Mouse (Mus musculus): ENCODE data around the gene Nup205.
"Not testable (repeated sequence)": the region's sequence is repeated elsewhere in the genome, so short reads cannot be mapped to it uniquely, and the experiment has no call there.

The Nup205 gene

GRCm38 (mm10) chr6:35176979-35177649 lies at the start of gene Nup205:
Gene Nup205, plus strand, starts transcription at chr6:35177421.
- DNase-seq (ENCODE audit: low spot score) = peak; percentile 85

GRCm38 (mm10) chr6:35132806-35133205 lies 44.4 kb upstream of the Nup205 start:
- peak; percentile 31 for DNase-seq (ENCODE audit: low spot score)

DNA sequence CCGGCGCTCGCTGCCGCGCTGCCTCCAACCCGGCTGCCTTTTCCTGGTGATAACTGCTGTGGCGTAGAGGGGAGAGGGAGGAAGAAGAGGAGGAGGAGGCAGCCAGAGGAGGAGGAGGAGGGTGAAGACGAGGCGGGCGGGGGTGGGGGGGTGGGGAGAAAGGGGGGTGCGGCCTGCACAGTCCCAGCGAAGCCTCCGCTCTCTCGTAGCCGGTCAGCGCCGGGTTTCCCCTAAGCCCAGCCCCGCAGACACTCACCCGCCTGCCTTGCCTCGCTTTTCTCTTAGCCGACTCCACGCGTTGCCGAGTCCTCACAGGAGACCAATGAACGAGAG lies 44.0 kb upstream of the Nup205 start:
- DNase-seq (ENCODE audit: low spot score) = no peak

- peak; percentile 100 for DNase-seq (ENCODE audit: low spot score)
These were observed 43.4 kb upstream of the Nup205 start, which contains the start of gene Cnot4 for GRCm38 (mm10) chr6:35133579-35134488. Gene Cnot4, minus strand, starts transcription at chr6:35133724.

DNA sequence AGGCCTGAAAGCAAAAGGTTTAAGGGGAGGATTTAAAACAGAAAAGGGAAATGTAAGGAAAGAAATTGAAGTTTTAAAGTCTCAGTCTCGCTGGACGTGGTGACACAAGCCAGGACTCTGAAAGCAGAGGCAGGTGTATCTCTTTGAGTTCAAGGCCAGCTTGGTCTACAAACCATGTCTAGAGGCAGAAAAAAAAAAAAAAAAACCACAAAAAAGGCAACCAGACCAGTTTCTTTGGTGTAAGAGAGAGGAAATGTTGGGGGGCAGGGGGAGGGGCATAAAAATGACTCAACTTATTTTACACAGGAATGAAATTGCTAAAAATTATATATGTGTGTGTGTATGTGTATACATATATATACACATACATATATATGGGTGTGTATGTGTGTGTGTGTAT lies 42.4 kb upstream of the Nup205 start:
- DNase-seq (ENCODE audit: low spot score) = no peak

DNA sequence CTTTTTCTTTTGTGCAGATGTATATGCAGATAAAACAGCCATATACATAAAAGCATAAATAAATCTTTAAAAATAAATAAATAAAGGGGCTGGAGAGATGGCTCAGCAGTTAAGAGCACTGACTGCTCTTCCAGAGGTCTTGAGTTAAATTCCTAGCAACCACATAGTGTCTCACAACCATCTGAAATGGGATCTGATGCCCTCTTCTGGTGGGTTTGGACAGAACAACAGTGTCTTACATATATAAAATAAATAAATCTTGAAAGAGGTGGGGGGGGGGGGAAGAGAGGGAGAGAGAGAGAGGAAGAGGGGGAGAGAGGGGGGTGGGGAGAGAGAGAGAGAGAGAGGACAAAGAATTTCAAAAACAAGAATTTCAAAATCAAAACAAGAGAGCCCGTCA lies 36.9 kb upstream of the Nup205 start:
- DNase-seq (ENCODE audit: low spot score) = no peak

DNA sequence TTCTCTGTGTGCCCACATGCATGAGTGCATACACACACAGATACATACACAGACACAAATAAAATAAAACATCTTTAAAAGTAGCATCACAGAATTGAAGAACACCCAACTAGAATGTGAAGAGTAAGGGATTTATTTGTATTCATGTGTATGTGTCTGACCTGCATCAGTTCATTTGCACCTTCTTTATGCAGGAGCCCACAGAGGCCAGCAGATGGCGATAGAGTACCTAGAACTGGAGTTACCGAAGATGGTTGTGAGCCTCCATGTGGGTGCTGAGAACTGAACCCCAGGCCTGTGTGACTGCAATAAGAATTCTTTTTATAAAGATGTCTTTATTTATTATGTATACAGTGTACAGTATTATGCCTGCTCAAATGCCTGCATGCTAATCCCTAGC lies 31.7 kb upstream of the Nup205 start:
- peak; percentile 16 for DNase-seq (ENCODE audit: low spot score)

GRCm38 (mm10) chr6:35147726-35148422 lies 29.3 kb upstream of the Nup205 start:
- no peak for DNase-seq (ENCODE audit: low spot score)

- no peak for DNase-seq (ENCODE audit: low spot score)
These were observed 22.7 kb upstream of the Nup205 start for GRCm38 (mm10) chr6:35154540-35154939.

DNA sequence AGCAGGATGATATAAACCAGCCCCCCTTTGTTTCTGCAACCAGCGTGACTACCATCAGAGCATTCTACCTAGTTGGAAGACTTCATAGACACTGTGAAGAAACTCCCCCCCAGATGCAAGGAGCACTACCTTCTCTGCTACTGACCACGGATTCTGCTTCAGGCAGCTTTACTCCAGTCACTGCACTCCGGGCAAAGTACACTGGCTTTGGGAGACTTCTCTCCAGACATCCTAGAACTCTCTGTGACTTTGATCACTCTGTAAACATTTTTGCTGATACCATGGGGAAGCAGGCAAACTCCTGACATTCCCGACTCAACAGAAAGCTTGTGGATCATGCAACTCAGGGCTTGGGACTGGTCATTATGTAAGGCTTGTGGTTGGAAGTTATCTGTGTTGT lies 8.0 kb upstream of the Nup205 start:
- no peak for DNase-seq (ENCODE audit: low spot score)

DNA sequence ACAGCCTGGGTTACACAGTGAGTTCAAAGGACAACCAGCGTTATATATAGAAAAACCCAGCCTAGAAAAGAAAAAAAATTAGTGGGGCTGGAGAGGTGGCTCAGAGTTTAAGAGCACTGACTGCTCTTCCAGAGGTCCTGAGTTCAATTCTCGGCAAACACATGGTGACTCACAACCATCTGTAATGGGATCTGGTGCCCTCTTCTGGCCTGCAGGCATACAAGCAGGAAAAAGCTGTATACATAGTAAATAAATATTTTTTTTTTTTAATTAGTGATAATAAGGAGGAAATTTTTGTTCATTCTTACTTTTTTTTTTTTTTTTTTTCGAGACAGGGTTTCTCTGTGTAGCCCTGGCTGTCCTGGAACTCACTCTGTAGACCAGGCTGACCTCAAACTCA lies 5.2 kb upstream of the Nup205 start:
- DNase-seq (ENCODE audit: low spot score) = not testable (repeated sequence)

DNA sequence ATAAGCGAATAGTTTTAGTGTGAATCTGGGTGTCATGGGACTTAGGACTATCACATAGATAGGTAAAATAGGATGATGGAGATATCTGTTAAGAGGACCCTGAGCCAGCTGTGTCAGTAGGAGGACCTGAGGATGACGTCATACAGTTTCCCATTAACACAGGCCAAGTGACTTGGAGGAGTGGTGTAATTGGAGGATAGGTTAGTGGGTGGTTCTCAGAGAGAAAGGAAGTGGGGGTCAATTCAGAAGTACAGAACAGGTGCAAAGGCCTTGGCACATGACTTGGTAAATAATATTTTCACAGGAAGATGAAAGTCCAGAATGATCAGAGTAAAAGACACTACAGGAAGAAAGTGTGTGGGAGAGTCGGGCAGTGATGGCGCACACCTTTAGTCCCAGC lies 4.0 kb upstream of the Nup205 start:
- DNase-seq (ENCODE audit: low spot score) = no peak

GRCm38 (mm10) chr6:35177650-35178272 lies 540 bp downstream of the Nup205 start:
- peak; percentile 31 for DNase-seq (ENCODE audit: low spot score)

- not testable (repeated sequence) for DNase-seq (ENCODE audit: low spot score)
These were observed 2.1 kb downstream of the Nup205 start for GRCm38 (mm10) chr6:35179299-35179698.

DNA sequence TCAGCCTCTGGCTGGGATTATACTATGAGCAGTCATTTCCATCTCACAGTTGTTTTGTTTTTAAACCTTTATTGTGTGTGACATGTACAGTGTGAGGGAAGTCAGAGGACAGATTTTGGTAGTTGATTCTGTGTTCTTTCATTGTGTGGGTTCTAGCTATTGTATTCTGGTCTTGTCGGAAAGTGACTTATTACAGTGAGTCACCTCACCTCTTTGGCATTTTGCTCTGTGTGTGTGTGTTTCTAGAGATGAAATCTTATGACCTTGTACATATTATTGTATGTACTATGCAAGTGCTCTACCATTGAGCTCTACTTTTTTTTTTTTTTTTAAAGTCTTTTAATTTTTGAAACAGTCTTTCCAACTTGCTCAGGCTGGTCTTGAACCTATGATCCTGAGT lies 7.6 kb downstream of the Nup205 start:
- DNase-seq (ENCODE audit: low spot score) = no peak

DNA sequence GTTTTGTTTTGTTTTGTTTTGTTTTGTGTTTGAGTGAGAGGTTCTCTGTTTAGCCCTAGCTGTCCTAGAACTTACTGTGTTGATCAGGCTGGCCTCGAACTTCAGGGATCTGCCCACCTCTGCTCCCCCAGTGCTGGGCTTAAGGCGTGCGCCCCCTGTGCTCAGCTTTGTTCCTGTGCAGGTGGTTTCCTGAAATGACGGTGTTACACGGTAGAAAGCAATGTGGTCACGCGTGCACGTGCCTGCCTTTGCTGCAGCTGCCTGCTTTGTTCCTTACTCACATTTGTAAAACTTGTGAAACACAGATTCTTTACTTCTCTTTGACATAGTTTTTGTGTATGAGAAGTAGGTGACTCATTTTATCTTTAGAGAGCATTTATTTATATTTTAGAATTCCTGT lies 14.0 kb downstream of the Nup205 start:
- peak; percentile 45 for DNase-seq (ENCODE audit: low spot score)

DNA sequence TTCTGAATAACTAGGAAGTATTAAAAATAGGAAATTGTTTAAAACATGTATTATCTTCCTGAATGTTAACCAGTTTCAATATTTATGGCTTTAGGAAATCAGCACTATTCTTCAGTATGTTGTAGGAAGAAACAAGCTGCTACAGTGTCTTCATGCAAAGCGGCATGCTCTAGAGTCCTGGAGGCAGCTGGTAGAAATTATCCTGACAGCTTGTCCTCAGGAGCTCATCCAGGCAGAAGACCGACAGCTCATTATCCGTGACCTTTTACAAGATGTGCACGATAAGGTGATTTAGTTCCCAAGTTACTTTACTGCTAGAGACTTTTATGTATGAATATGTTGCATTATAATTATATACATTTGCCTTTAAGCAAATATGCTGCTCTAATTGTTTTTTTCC lies 48.5 kb downstream of the Nup205 start:
- DNase-seq (ENCODE audit: low spot score) = no peak

DNA sequence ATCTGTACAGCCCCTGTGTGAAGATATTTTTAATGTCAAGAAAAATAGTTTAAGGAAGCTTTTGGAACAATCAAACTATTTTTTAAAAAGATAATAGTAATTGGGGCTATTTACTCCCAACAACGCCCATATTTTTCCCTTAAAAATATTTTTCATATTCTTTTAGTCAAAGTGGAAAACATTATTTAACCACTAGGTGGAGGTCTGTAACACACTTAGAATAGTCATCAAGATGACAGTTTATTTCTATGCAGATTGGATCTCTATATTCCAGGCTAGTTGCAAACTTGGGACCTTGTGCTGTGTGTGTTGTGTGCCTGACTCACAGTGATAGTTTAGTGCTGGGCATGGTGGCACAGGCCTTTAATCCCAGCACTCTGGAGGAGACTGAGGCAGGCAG lies 52.2 kb downstream of the Nup205 start:
- no peak for DNase-seq (ENCODE audit: low spot score)

DNA sequence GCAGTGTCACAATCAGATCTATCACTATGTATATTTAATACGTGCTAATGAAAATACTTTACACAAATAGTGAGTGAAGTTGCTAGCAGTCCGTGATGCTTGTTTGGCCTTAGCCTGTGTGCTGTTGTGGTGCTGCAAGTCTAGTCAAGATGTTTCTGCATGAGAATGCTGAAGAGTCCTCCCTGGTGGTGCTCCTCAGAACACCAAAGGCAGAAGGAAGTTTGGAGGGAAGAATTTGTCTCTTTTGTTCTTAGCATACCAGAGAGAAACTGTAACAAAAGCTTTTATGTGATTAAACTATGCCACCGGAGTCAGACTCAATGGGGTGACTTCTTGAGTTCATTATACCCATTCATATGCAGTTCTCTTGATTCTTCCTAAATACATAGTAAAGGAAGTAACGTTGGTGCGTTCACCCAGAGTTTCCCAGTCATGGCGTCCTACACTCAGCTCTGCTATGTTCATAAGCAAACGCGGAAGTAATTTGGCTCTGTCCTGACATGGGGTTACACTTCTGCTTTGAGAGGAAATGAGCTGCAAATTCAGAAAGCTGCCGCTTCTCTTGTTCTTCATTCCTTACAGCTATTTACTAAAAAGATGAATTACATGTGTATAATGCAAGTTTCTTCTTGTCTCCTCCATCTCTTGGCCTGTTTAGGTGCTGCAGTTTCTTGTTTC lies 59.0 kb downstream of the Nup205 start:
- DNase-seq (ENCODE audit: low spot score) = no peak

DNA sequence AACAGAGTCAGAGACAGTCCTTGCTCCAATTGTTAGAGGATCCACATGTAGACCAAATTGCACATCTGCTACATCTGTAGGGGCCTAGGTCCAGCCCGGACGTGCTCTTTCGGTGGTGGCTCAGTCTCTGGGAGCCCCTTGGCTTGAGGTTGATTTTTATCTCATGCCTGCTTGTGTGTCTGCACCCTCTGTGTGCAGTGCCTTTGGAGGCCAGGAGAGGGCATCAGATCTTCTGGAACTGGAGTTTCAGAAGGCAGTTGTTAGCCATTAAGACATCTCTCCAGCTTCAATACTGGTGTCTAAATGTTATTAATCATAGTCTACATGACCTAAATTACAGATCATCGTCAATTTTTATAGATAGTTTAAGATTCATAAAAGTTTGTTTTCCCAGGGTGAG lies 66.0 kb downstream of the Nup205 start:
- DNase-seq (ENCODE audit: low spot score) = no peak

DNA sequence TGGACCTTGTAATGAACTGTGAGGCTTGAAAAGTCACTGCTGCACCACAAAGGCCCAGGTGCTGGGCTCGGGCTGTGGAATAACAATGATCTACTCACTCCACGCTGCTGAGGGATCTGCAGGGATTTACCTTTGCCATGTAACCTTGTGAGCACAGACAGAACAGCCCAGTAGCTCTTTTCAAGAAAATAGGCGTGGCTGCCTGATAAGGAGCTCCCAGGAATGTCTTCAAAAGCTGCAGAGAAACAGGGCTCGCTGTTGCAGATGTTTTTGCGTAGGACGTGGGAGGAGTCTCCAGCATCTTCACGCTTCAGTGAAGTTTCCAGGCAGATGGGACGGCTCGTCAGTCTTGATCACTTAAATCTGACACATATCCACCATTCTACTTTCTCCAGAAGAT lies 66.8 kb downstream of the Nup205 start:
- DNase-seq (ENCODE audit: low spot score) = no peak

DNA sequence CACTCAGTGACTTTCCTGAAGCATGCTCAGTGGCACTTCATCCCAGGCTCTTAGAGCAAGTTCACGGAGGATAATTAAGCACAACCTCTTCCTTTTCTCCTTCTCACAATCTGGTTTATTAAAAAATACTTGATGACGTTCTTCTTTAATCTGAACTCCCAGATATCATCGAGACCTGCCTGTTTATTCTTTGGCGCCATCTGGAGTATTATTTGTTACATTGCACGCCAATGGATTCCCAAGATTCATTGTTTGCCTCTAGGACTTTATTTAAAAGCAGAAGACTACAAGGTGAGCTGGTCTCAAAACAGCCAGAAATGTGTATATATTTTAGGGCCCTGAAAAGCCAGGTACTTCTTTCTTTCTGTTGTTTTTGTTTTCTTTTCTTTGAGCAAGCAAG lies 67.9 kb downstream of the Nup205 start:
- DNase-seq (ENCODE audit: low spot score) = peak; percentile 12

All from T-cell, adult 2 months (primary cell).